Mouse (Mus musculus) heart, embryonic 12.5 days (tissue): ENCODE data around the gene Ube2d1. TPM values are rescaled to one million over a fixed set of nuclear protein-coding genes. Genes with fewer than 3 reads are reported as not detected.

ENCODE experiments used
- ATAC-seq: fragments of 200-750 bp; cut with Nextera tagmentation; 2 replicates; pipeline ENCODE4 v1.8.0; 2017; ENCODE audit warnings: moderate TSS enrichment, moderate library complexity; ENCODE audit not compliant: insufficient number of reproducible peaks, low FRiP score
- H3K27ac ChIP-seq: fragments of 300-500 bp; sonication (generic); 2 replicates; pipeline ENCODE4 v1.5.1; 2016; ENCODE audit warnings: mild to moderate bottlenecking, moderate library complexity; ENCODE audit not compliant: poor library complexity, severe bottlenecking
- H3K27me3 ChIP-seq: fragments of 300-500 bp; sonication (generic); replicated peaks from 2 replicates; pipeline ENCODE4 v1.6.1; 2016; ENCODE audit warnings: mild to moderate bottlenecking, moderate library complexity
- H3K36me3 ChIP-seq: fragments of 300-500 bp; sonication (generic); 2 replicates; pipeline ENCODE4 v1.6.1; 2016; ENCODE audit warnings: mild to moderate bottlenecking, moderate library complexity
- H3K4me1 ChIP-seq: fragments of 300-500 bp; sonication (generic); replicated peaks from 2 replicates; pipeline ENCODE4 v1.6.1; 2016; ENCODE audit warnings: mild to moderate bottlenecking
- H3K4me2 ChIP-seq: fragments of 300-500 bp; sonication (generic); 2 replicates; pipeline ENCODE4 v1.6.1; 2016; ENCODE audit warnings: mild to moderate bottlenecking, moderate library complexity
- H3K4me3 ChIP-seq: fragments of 300-500 bp; sonication (generic); 2 replicates; pipeline ENCODE4 v1.5.1; 2016; ENCODE audit warnings: mild to moderate bottlenecking
- H3K9ac ChIP-seq: fragments of 300-500 bp; sonication (generic); 2 replicates; pipeline ENCODE4 v1.6.1; 2016; ENCODE audit warnings: mild to moderate bottlenecking, moderate library complexity
- H3K9me3 ChIP-seq: fragments of 300-500 bp; sonication (generic); replicated peaks from 2 replicates; pipeline ENCODE4 v1.6.1; 2016; ENCODE audit warnings: mild to moderate bottlenecking, moderate library complexity
- WGBS: fragments of 180-500 bp; shearing (Covaris S2); methylation state at CpG from one replicate; pipeline ENCODE4 v1.1.7; 2016; 5-methylcytosine and 5-hydroxymethylcytosine counted together
- polyA plus RNA-seq: library from polyadenylated mRNA; unstranded; fragments of >200 nt; fragmentation: Nextera tagmentation; extraction: Ambion mirVana; gene quantifications from 2 replicates; pipeline ENCODE4 v1.2.1, GENCODE M21; 2016

Gene Ube2d1
- polyA plus RNA-seq, 1 experiment from 2014 or later, result 68.1 TPM

- WGBS, result 20% methylated on average over 3 of the region's 3 CpGs
- ATAC-seq, result no peak
Observed at GRCm38 (mm10) chr10:71291179-71291661, 6.2 kb upstream of the Ube2d1 start.

GRCm38 (mm10) chr10:71284511-71285125 lies 444 bp downstream of the Ube2d1 start:
- no peaks in the 10 kb centered on the region for H3K9me3 ChIP-seq
- WGBS, result 0% methylated on average over 41 of the region's 41 CpGs
- 0 out of 2 replicates have a peak overlapping the region, but pooled peaks have one; percentile 43 for H3K27ac ChIP-seq

More at GRCm38 (mm10) chr10:71291179-71291661, 6.2 kb upstream of the Ube2d1 start:
- H3K27me3 ChIP-seq, result peaks cover under 1% of the 10 kb centered on the region; the same call in 1 of the 2 replicates
- H3K9ac ChIP-seq, result no peak overlapping the region
- no peaks in the 10 kb centered on the region for H3K36me3 ChIP-seq
- no peak overlapping the region for H3K4me2 ChIP-seq
- H3K9me3 ChIP-seq, result no peaks in the 10 kb centered on the region
- H3K4me1 ChIP-seq, result peaks cover 9% of the 10 kb centered on the region; the same call in 1 of the 2 replicates
- no peak overlapping the region for H3K27ac ChIP-seq
- no peak overlapping the region for H3K4me3 ChIP-seq

GRCm38 (mm10) chr10:71284131-71284510 lies 941 bp downstream of the Ube2d1 start:
- H3K27ac ChIP-seq, result 0 out of 2 replicates have a peak overlapping the region, but pooled peaks have one; percentile 43
- 16% methylated on average over 8 of the region's 8 CpGs for WGBS
- ATAC-seq, result no peak

More at GRCm38 (mm10) chr10:71284511-71285125, 444 bp downstream of the Ube2d1 start:
- peaks cover 4% of the 10 kb centered on the region; the same call in 1 of the 2 replicates for H3K27me3 ChIP-seq
- 0 out of 2 replicates have a peak, but pooled peaks cover 4% of the 10 kb centered on the region for H3K36me3 ChIP-seq
- ATAC-seq, result peak; percentile 77
- peak overlapping the region; percentile 87 for H3K9ac ChIP-seq
- peak overlapping the region; percentile 76 for H3K4me2 ChIP-seq
- peaks cover 26% of the 10 kb centered on the region for H3K4me1 ChIP-seq
- H3K4me3 ChIP-seq, result peak overlapping the region; percentile 87

GRCm38 (mm10) chr10:71273008-71273739 lies 11.9 kb downstream of the Ube2d1 start:
- WGBS, result 71% methylated on average over 9 of the region's 9 CpGs
- H3K36me3 ChIP-seq, result peaks cover 11% of the 10 kb centered on the region; the same call in 1 of the 2 replicates
- H3K4me3 ChIP-seq, result no peak overlapping the region
- H3K4me1 ChIP-seq, result peaks cover 8% of the 10 kb centered on the region
- ATAC-seq, result no peak
- H3K27ac ChIP-seq, result no peak overlapping the region
- H3K4me2 ChIP-seq, result no peak overlapping the region
- no peaks in the 10 kb centered on the region for H3K27me3 ChIP-seq
- no peak overlapping the region for H3K9ac ChIP-seq
- H3K9me3 ChIP-seq, result no peaks in the 10 kb centered on the region

More at GRCm38 (mm10) chr10:71284131-71284510, 941 bp downstream of the Ube2d1 start:
- H3K4me3 ChIP-seq, result peak overlapping the region; percentile 87
- peak overlapping the region; percentile 76 for H3K4me2 ChIP-seq
- H3K36me3 ChIP-seq, result 0 out of 2 replicates have a peak, but pooled peaks cover 4% of the 10 kb centered on the region
- H3K9ac ChIP-seq, result peak overlapping the region; percentile 87
- no peaks in the 10 kb centered on the region for H3K9me3 ChIP-seq
- H3K27me3 ChIP-seq, result peaks cover 4% of the 10 kb centered on the region; the same call in 1 of the 2 replicates
- H3K4me1 ChIP-seq, result peaks cover 26% of the 10 kb centered on the region

- Histone ChIP-seq H3K36me3 (no peaks in the 10 kb centered on the region), H3K9me3 (no peaks in the 10 kb centered on the region), H3K4me1 (peaks cover 19% of the 10 kb centered on the region), H3K4me2 (no peak overlapping the region), H3K27me3 (no peaks in the 10 kb centered on the region), H3K27ac (no peak overlapping the region), H3K9ac (no peak overlapping the region), H3K4me3 (no peak overlapping the region)
- no peak for ATAC-seq
- WGBS, result 84% methylated on average over 2 of the region's 2 CpGs
Observed at GRCm38 (mm10) chr10:71267973-71268372, 17.1 kb downstream of the Ube2d1 start.

- WGBS, result 75% methylated on average over 11 of the region's 11 CpGs
- H3K4me3 ChIP-seq, result no peak overlapping the region
- H3K27me3 ChIP-seq, result no peaks in the 10 kb centered on the region
- H3K36me3 ChIP-seq, result no peaks in the 10 kb centered on the region
- no peak overlapping the region for H3K27ac ChIP-seq
- H3K4me1 ChIP-seq, result peaks cover 19% of the 10 kb centered on the region
- H3K9ac ChIP-seq, result no peak overlapping the region
- no peaks in the 10 kb centered on the region for H3K9me3 ChIP-seq
- H3K4me2 ChIP-seq, result no peak overlapping the region
- no peak for ATAC-seq
Observed at GRCm38 (mm10) chr10:71267511-71267910, 17.6 kb downstream of the Ube2d1 start.

GRCm38 (mm10) chr10:71265067-71265466 lies 20.0 kb downstream of the Ube2d1 start:
- H3K9me3 ChIP-seq, result no peaks in the 10 kb centered on the region
- no peak for ATAC-seq
- 83% methylated on average over 4 of the region's 4 CpGs for WGBS
- H3K9ac ChIP-seq, result no peak overlapping the region
- peaks cover 23% of the 10 kb centered on the region for H3K4me1 ChIP-seq
- no peak overlapping the region for H3K27ac ChIP-seq
- H3K4me2 ChIP-seq, result no peak overlapping the region
- no peaks in the 10 kb centered on the region for H3K27me3 ChIP-seq
- H3K36me3 ChIP-seq, result 0 out of 2 replicates have a peak, but pooled peaks cover 9% of the 10 kb centered on the region
- H3K4me3 ChIP-seq, result no peak overlapping the region

GRCm38 (mm10) chr10:71261637-71262036 lies 23.4 kb downstream of the Ube2d1 start:
- H3K27me3 ChIP-seq, result no peaks in the 10 kb centered on the region
- H3K36me3 ChIP-seq, result peaks cover 37% of the 10 kb centered on the region
- H3K9ac ChIP-seq, result no peak overlapping the region
- 67% methylated on average over 8 of the region's 8 CpGs for WGBS
- no peaks in the 10 kb centered on the region for H3K9me3 ChIP-seq
- H3K4me1 ChIP-seq, result peaks cover 10% of the 10 kb centered on the region
- no peak for ATAC-seq
- no peak overlapping the region for H3K4me3 ChIP-seq
- no peak overlapping the region for H3K27ac ChIP-seq
- H3K4me2 ChIP-seq, result no peak overlapping the region

- Histone ChIP-seq H3K9me3 (no peaks in the 10 kb centered on the region), H3K4me1 (peaks cover 7% of the 10 kb centered on the region), H3K9ac (no peak overlapping the region), H3K27ac (no peak overlapping the region), H3K27me3 (no peaks in the 10 kb centered on the region), H3K4me3 (no peak overlapping the region), H3K4me2 (no peak overlapping the region), H3K36me3 (peaks cover 55% of the 10 kb centered on the region)
- WGBS, result 73% methylated on average over 5 of the region's 5 CpGs
- ATAC-seq, result no peak
Observed at GRCm38 (mm10) chr10:71258943-71259342, 26.1 kb downstream of the Ube2d1 start.

- WGBS, result 75% methylated on average over 8 of the region's 8 CpGs
- Histone ChIP-seq H3K36me3 (peaks cover 55% of the 10 kb centered on the region), H3K27ac (no peak overlapping the region), H3K4me1 (peaks cover 5% of the 10 kb centered on the region; the same call in 1 of the 2 replicates), H3K9ac (no peak overlapping the region), H3K9me3 (no peaks in the 10 kb centered on the region), H3K27me3 (no peaks in the 10 kb centered on the region), H3K4me2 (no peak overlapping the region), H3K4me3 (no peak overlapping the region)
- no peak for ATAC-seq
Observed at GRCm38 (mm10) chr10:71258516-71258915, 26.5 kb downstream of the Ube2d1 start.

- H3K36me3 ChIP-seq, result peaks cover 31% of the 10 kb centered on the region
- H3K9me3 ChIP-seq, result no peaks in the 10 kb centered on the region
- 78% methylated on average over 4 of the region's 4 CpGs for WGBS
- no peak overlapping the region for H3K9ac ChIP-seq
- no peaks in the 10 kb centered on the region for H3K4me1 ChIP-seq
- no peak overlapping the region for H3K4me2 ChIP-seq
- ATAC-seq, result no peak
- no peak overlapping the region for H3K27ac ChIP-seq
- no peak overlapping the region for H3K4me3 ChIP-seq
- H3K27me3 ChIP-seq, result no peaks in the 10 kb centered on the region
Observed at GRCm38 (mm10) chr10:71253147-71253546, 31.9 kb downstream of the Ube2d1 start.
